Mouse (Mus musculus) cerebellum, postnatal 10 days (tissue): Measurements from ENCODE around the gene Rtl4.

ENCODE experiments used
- DNase-seq, 2 experiments: peaks; one replicate each; pipeline ENCODE4 v3.0.0; 2021; ENCODE audit warnings: mixed read lengths in 2 of 2

Gene Rtl4

DNA sequence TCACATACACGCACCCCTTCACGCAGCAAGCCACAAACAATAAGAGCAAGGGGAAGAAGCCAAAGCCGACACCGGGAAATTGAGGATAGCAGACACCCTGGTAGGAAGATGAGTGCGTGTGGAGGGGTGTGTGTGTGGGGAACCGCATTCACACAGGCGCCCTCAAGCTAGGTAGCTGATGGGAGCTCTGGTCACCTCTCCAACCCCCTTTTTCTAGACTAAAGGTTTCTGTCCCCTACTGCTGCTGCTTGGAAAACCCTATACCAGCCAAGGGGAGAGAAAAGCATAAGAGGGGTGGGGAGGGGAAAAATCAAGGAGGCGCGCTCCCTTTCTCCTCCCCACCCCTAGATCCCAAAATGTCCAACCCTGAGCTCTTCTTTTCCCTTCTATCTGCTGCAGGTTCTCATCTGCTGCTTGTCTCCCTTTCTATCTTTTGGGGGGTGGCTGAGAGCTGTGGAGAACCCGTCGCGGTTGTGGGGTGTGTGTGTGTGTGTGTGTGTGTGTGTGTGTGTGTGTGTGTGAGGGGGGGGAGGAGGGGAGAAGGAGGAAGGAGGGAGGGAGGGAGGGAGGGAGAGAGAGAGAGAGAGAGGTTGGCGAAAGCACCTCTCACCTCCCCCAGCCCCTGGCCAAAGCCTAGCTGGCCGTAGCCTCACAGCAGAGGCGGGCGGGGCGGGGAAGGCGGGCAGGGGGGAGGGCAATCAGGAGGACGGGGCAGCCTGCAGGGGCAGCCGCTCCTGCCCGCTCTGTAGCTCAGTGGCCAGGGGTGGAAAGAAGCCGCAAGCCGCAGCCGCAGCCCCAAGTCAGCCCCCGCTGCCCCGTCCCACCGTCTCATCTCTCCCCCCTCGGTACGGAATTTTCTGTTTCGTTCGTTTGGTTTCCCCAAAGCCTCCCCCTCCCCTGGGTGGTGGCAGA, at the start of gene Rtl4:
Gene Rtl4, plus strand, starts transcription at position 701 of the 912 bp plus-strand sequence.
- DNase-seq, result peak; percentile 44 to 45

DNA sequence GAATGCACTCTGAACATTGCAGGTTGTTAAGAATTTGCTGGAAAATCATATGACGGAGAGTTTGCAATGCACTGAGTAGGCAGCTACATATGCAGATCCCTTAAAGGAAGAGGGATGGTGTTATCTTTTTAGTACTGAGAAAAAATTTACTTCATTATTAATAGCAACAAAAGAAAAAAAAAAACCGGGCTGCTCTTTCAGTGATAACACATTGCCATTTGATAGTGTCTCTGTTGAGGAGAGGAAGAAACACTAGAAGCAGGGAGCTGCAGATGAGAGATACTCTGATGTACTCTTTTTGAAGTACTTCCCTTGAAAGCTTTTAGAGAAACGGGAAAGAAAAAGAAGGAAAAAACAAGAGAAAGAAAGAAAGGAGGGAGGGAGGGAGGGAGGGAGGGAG, 44.0 kb upstream of the Rtl4 start:
- no peak for DNase-seq

- peak in 1 of 2 experiments; percentile 1 for DNase-seq
Observed at GRCm38 (mm10) chrX:144645394-144645793, 43.3 kb upstream of the Rtl4 start.

- DNase-seq, result no peak
Observed at GRCm38 (mm10) chrX:144652196-144652595, 36.5 kb upstream of the Rtl4 start.

GRCm38 (mm10) chrX:144687742-144688141, 965 bp upstream of the Rtl4 start:
- peak; percentile 3 to 4 for DNase-seq

DNA sequence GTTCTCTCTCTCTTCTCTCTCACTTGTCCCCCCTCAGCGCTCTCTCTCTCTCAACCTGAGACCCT, 733 bp upstream of the Rtl4 start, which contains the start of gene Trpc5:
Gene Trpc5, minus strand, starts transcription at position 39 of the 65 bp plus-strand sequence.
- DNase-seq, result no peak

DNA sequence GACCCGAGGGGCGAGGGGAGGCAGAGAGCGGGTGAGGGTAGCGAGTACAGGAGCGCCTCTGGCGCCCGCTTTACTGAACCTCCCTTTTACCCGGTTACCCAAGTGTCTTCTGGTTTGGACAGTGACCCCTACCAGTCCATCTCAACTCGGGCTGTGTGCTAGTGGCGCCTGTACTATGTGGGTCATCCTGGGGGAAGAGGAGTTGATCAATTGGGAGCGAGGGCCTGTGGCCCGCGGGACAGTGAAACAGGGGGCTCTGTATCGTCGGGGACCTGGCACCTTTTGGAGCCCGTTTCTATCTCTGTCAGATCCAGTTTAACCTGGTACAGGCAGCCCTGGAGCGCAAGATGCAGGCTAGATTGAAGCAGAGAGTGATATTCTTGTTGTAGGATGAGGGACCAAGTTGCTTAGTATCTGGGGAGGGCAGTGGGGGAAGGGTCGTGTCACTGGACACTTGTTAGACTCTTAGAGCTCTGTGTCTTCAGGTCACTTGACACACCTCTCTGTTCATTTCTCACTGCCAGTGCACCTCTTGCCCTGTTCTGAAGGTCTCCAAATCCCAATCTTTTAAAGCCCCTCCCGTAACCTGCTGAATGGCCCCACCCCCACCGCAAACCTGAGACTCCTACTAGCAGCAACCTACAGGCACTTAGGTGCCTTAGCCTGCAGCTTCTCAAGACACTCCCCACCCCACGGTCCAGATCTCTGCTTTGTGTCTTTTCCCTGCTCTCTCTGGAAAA, 582 bp downstream of the Rtl4 start:
- DNase-seq, result peak; percentile 28 to 29

GRCm38 (mm10) chrX:144689859-144690181, 1.1 kb downstream of the Rtl4 start:
- peak; percentile 4 to 6 for DNase-seq

DNA sequence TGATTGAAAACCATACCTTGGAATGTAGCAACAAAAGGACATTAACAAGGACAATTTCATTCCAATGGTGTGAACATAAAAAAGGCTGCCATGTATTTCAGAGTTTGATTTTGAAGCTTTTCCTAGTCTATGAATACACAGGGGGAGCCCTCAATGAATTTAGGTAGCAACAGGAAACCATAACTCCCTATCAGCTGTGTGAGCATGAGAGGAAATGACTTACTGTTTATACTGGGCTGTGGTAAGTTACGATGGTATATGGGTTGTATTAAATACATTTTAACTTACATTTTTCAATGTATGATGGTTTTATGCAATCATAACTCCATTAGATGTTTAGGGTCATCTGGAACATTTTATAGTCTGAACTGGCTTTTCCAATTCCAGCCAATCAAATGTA, 27.6 kb downstream of the Rtl4 start:
- no peak for DNase-seq

DNA sequence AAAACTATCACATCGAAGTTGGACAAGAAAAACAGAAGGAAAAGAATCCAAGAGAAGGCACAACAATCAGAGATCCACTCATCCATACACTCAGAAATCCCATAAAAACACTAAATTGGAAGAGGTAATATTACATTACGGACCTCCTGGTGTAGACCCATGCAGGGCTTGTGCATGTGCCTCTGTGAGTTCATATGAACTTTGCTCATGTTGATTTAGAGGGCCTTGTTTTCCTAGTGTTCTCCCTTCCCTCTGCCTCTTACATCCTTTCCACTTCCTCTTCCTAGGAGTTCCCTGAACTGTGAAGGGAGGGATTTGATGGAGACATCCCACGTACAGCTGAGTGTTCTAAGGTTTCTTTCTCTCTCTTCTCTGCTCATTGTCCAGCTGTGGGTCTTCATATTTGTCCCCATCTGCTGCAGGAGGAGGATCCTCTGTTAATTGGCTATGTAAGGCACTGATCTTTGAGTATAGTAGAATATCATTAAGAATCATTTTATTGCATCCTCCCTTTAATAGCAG, 58.9 kb downstream of the Rtl4 start:
- no peak for DNase-seq

- no peak for DNase-seq
Observed at GRCm38 (mm10) chrX:144986980-144987379, 298.3 kb downstream of the Rtl4 start.

- no peak for DNase-seq
Observed at GRCm38 (mm10) chrX:145065484-145065913, 376.8 kb downstream of the Rtl4 start.

- DNase-seq, result peak in 1 of 2 experiments; percentile 2
Observed at GRCm38 (mm10) chrX:145089802-145090201, 401.1 kb downstream of the Rtl4 start.

- no peak for DNase-seq
Observed at GRCm38 (mm10) chrX:145090360-145090759, 401.7 kb downstream of the Rtl4 start.

- DNase-seq, result no peak
Observed at GRCm38 (mm10) chrX:145090964-145091363, 402.3 kb downstream of the Rtl4 start.
